Mouse (Mus musculus) cerebellum, adult 18-20 months (tissue): ENCODE results near the gene Rhobtb3.
"Not testable (repeated sequence)": the region's sequence is repeated elsewhere in the genome, so short reads cannot be mapped to it uniquely, and the experiment has no call there.

Source experiments
- DNase-seq, 2 experiments: peaks; one replicate each; pipeline ENCODE4 v3.0.0; 2021

The Rhobtb3 gene

GRCm38 (mm10) chr13:75943189-75944043 lies at the start of gene Rhobtb3:
TSS of gene Rhobtb3 (minus strand) at chr13:75943925.
- peak; percentile 61 to 77 for DNase-seq

DNA sequence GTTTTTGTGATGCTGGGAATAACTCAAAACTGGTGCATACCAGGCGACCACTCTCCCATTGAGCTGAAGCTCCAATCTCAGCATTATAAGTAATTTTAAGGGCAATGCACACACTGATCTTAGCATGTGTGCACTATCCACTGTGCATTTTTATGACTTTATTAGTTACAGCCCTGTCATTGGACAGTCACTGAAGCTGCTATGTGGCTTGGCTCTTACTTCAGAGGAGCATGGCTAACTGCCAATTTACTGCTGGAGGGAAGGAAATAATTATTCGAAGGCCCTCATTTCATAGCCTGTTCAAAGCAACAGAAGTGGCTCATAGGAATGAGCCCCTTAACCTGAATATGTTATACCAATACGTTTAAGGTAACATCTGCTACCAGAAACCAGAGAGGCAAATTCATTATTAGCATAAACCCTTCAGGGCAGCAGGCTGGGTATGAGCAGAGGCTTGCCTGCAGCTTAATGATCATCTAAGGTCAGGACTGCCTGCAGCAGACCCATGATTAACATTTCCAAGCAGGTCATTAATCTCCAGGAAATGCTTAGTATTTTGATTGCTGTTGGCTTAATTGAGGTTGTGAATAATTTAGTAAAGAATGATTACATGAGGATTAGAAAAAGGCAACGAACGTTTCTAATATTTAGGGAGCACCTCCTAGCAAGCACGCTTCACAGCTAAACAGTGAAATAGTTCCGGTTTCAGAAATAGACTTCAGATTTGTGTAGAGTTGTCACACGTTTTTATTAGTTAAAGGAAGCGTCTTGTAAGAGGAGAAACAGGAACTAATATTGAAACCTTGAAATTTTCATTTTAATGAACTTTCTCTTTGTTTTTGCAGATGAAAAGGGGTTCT lies 48.7 kb upstream of the Rhobtb3 start:
- DNase-seq: no peak

DNA sequence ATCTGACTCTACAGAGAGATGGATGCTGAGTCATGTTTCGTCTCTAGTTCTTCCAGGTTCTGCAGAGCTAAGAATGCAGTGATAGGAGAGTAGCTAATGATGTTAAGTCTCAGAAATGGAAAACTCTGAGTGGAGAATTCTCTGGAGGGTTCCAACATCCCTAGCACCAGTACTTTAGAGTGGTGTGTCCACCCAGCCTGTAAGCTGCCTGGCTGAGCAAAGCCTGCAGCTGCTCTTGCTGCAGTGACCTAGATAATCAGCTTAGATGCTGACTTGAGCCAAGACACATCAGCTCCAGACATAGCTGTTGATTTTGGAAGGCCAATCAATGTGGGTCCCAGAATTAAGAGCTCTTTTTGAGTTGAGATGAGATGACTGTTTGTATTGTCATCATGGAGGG lies 44.4 kb upstream of the Rhobtb3 start:
- DNase-seq: no peak

DNA sequence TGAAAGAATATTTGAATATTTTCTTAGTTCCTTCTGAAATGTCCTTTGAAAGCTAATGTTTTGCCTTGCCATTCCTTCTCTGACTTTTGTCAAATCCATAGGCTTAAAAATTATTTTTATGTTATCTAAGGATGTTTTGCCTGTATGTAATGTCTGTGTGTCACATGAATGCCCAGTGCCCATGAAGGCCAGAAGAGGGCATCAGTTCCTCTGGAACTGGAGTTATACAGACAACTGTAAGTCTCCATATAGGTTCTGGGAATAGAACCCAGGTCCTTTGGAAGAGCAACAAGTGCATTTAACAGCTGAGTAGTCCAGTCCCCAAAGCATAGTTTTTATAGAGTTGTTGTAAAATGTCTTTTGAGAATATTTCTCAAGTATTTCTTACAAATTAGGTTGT lies 38.2 kb upstream of the Rhobtb3 start:
- no peak for DNase-seq

DNA sequence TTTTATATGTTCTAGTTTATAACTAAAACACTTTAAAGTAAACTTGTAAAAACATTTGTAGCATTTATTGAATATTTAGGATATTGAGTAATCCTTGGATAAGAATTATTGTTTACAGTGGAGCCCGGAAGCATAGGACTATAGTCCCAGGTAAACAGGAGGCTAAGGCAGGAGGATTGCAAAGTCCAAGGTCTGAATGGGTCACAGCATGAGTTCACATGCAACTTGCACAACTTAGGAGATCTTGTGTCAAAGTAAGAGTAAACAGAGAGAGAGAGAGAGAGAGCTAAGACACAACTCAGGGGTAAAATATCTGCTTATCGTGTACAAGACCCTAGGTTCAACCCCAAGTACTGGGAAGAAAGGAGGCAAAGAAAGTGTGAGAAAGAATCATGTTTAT lies 32.9 kb upstream of the Rhobtb3 start:
- DNase-seq: no peak

GRCm38 (mm10) chr13:75976218-75976617 lies 32.5 kb upstream of the Rhobtb3 start:
- DNase-seq: no peak

- DNase-seq: no peak
Measured at GRCm38 (mm10) chr13:75975629-75976028, 31.9 kb upstream of the Rhobtb3 start.

DNA sequence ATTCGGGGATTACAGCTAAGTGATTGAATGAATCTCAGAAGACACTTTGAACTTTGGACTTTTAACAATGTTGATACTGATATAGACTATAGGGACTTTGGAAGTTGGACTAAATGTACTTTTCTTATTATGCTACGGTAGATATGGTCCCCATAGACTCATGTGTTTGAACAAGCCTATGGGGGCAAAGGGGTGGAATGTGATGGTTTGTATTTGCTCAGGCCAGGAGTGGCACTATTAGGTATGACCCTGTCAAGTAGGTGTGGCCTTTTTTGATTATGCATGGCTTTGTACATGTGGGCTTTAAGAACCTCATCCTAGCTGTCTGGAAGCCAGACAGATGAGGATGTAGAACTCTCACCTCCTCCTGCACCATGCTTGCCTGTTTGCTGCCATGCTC lies 30.8 kb upstream of the Rhobtb3 start:
- no peak for DNase-seq

- no peak for DNase-seq
Measured at GRCm38 (mm10) chr13:75966850-75967249, 23.1 kb upstream of the Rhobtb3 start, which contains the start of gene Spata9. TSS of gene Spata9 (plus strand) at chr13:75967150.

DNA sequence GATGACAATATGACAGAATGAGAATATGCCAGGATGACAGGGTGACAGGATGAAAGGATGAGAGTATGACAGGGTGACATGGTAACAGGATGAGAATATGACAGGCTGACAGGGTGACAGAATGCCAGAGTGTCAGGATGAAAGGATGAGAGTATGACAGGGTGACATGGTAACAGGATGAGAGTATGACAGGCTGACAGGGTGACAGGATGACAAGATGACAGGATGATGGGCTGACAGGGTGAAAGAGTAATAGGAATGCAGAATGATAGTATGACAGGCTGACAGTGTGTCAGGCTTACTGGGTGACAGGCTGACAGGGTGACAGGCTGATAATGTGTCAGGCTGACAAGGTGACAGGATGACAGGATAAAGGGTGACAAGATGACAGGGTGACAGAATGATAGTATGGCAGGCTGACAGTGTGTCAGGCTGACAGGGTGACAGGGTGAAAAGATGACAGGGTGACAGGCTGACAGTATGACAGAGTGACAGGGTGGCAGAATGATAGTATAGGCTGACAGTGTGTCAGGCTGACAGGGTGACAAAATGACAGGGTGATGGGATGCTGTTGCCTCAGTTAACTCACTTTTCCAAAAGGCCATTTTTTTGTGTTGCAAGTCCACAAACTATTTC lies 11.8 kb upstream of the Rhobtb3 start:
- DNase-seq: no peak

DNA sequence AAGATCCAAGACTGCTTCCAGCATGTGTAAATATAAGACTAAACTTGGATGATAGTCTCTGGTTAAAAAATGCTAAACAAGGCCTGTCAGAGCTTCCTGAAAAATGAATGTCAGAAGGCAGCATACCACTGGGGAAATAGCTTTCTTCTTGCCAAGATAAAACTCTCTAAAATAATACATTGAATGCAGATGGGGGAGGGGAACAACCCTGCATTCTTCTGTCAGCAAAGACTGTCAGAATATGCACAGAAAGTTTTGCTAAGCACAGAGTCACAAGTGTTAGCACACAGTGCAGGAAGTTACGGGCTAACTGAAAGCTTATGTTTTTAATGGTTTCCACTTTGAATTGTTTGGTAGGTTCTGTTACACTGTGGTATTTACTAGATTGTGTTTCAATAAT lies 6.6 kb upstream of the Rhobtb3 start:
- DNase-seq: no peak

GRCm38 (mm10) chr13:75944044-75944820 lies 507 bp upstream of the Rhobtb3 start:
- no peak for DNase-seq

DNA sequence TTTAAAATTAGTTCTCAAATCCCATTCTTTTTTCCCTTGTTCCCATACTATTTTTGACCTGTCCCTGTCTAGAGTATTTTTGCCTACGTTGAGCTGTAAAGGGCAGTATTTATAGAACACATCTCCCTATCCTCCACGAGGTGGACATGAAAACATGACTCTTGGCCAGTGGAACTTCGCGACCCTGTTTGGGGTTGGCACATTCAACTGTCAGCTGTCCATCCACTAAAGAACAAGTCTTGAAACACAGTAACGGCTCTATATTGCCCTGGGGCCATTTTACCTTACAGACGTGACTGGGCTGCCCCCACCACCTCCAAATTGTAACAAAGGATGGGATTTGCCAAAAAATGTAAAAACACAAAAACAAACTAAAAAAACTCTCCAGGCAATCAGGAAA lies 994 bp downstream of the Rhobtb3 start:
- DNase-seq: peak in 1 of 2 experiments; percentile 18

DNA sequence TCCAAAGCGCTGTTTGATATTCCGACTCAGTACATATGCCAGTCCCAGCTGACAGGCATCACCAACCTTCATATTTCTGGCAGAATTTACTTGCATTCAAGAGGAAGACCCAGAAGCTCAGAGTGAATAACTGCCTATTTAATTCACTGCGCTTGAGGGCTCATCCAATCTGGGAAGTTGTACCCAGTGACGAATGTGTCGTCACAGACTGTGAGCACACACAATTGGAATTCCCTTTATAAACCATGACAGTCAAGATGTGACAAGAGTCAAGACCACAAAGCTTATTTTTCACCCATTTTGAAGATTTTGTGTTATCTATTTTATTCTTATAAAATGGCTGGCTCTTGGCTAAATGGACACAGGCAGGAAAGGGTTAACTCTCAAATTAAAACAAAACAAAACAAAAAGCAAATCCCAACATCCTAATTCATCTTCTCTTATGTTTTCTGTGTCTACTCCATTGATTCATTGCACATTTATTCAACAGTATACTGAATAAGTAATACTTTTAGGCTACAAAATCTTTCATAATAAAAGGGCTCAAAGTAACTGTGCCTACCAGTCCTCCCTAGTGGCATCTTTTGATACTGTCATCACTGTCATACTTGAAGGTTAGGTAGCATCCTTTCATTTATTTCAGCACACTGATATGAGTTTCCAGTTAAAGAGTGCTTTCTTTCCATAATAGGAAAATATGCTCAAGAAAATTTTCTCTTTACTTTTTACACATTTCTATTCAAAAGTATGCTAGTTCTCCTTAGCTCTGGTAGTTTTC lies 2.0 kb downstream of the Rhobtb3 start:
- no peak for DNase-seq

DNA sequence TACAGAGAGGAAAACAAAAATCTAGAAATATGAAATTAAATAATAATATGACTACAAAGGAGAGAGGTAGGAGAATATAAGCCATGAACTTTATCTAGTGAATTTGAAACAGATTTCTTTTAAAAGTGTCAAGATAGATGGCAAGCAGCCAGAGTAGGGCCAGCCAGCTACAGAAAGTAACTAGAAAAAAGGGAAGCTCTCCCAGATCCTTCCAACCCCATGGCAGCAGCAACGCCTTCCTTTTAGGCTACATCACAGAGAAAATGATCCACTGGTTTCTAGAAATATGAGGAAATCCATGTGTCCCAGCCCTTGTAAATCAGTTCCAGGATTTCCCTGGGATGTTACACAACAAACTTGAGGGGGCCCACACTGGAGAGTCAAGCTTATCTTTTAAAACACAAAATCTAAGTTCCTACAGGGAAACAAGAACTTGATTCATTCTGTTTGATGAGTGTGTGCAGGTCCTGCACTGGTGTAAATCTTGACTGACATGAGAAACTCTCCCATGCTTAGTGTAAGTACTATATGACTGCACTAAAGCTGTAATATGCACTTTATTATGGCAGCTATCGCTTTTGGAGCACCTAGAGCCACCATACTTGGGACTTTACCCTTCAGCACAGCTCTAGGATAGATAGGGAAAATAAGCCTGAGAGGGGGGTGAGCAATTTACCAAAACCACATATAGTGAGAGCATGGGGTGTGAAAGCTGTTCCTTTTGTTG lies 2.8 kb downstream of the Rhobtb3 start:
- no peak for DNase-seq

GRCm38 (mm10) chr13:75938866-75939265 lies 4.9 kb downstream of the Rhobtb3 start:
- no peak for DNase-seq

GRCm38 (mm10) chr13:75933287-75933686 lies 10.4 kb downstream of the Rhobtb3 start:
- DNase-seq: no peak

- DNase-seq: peak; percentile 19 to 26
Measured at GRCm38 (mm10) chr13:75931073-75931472, 12.7 kb downstream of the Rhobtb3 start.

GRCm38 (mm10) chr13:75930660-75931059 lies 13.1 kb downstream of the Rhobtb3 start:
- no peak for DNase-seq

GRCm38 (mm10) chr13:75930023-75930422 lies 13.7 kb downstream of the Rhobtb3 start:
- DNase-seq: no peak

DNA sequence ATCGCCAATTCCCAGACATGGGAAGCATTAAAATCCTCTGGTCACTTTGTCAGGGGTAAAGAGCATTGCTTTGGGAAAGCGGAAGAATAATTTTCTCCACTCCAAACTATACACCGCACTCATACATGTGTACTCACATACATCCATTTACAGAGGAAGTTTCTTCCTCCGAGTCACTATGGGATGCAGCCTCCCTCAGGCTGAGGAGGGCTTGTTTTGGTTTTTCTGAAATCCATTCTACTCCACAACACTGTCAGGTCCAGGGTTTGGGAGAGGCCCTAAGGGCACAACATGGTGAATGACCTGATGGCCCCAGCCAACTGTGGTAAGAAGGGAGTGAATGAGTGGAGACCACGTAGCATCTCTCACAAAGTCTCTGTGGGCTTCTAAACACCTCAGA lies 14.7 kb downstream of the Rhobtb3 start:
- not testable (repeated sequence) for DNase-seq
